Mouse (Mus musculus): ENCODE results near the gene Tsga13. TPM values are rescaled to one million over a fixed set of nuclear protein-coding genes. Genes with fewer than 3 reads are reported as not detected.

Tsga13 gene
- polyA plus RNA-seq, 1 experiment from 2014 or later = 0.23 TPM

DNA sequence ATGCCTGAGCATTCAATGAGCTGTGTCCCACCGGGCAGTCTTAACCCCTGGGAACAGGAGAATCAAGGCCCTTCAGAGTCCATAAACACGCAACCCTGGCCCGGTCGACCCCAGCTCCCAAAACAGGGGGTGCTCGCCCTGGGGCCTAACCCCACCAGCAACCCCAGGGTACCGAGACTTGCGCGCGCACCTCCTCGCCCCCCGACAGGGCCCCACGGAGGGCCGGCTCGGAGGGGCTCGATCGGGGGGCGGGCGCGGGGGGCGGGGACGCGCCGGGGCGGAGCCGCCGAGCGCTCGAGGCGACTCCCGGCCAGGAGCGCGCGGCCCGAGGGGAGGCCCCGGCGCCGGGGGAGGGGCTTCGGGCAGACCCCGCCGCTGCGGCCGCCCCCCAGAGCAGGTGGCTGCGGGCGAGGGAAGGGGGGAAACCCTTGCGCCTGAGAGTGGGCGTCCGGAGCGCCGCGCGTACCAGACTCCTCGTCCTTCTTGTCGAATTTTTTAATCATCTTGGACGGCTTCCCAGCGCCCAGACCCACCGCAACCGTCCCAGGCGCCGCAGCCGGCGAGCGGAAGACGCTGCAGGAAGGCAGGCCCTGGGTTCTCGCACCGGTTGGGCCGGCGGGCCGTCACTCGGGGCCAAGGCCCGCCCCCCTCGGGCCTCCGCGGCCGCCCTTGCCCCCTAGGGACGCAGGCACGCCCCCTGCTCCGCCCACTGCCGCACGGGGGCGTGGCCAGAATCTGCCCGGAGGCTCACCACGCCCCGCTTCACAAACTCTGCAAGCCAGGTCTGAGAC, 19.0 kb downstream of the Tsga13 start, which contains the start of gene Copg2:
Copg2 (minus strand) TSS at position 600 of the 791 bp plus-strand sequence.
- Histone ChIP-seq H3K4me1 (peaks cover 21% of the 10 kb centered on the region), H3K27me3 (ENCODE audit: low read depth, poor library complexity, severe bottlenecking) (no peaks in the 10 kb centered on the region), H3K4me3 (peak within 1 kb of the TSS; percentile 83), H3K9me3 (replicated peaks) (no peaks in the 10 kb centered on the region), H3K36me3 (peaks cover 14% of the 10 kb centered on the region), H3K27ac (replicated peaks) (peak within 1 kb of the TSS; percentile 98)
- under 1% methylated on average over 78 of the region's 83 CpGs for WGBS
- peak; percentile 94 for DNase-seq (ENCODE audit: low spot score)

DNA sequence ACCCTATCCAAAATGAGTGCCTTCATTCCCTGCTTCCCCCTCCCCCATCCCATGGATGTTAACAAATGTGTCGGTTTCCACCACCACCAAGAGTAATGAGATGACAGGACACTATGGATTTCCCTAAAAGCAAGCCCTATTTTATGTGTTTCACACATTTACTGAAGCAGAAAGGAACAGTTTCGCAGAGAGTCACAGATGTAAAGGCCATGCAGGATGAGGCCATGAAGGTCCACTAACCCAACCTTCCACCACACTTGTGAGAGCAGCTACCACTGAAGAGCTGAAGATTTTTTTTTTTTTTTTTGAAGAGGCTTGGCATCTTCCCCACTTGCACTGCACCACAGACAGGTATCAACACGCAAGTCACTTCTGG, 19.6 kb downstream of the Tsga13 start:
- H3K27ac ChIP-seq (replicated peaks) = peak overlapping the region; percentile 98
- H3K27me3 ChIP-seq (ENCODE audit: low read depth, poor library complexity, severe bottlenecking) = no peaks in the 10 kb centered on the region
- H3K9me3 ChIP-seq (replicated peaks) = no peaks in the 10 kb centered on the region
- peak overlapping the region; percentile 83 for H3K4me3 ChIP-seq
- 25% methylated on average over 3 of the region's 3 CpGs for WGBS
- H3K36me3 ChIP-seq = peaks cover 18% of the 10 kb centered on the region
- DNase-seq (ENCODE audit: low spot score) = no peak
- peaks cover 21% of the 10 kb centered on the region for H3K4me1 ChIP-seq

DNA sequence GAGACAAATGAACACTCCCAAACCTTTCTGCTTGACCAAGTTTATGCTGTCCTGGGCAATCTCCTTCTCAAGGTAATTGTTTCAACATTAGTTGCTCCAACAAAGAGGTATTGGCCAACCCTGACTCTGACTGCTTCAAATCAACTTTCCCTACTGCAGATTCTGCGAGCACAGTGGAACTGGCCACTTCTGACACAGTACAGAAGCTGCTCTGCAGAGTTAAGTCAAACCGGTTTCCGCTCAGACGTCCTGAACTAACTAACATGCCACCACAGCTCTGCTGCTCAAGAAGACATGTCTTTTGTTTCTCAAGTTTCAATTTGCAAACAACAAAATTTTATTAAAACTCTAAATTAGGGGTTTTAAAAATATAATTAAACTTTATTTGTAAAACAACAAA, 22.3 kb downstream of the Tsga13 start:
- Histone ChIP-seq H3K36me3 (peaks cover 44% of the 10 kb centered on the region), H3K9me3 (replicated peaks) (no peaks in the 10 kb centered on the region), H3K4me3 (no peak overlapping the region), H3K27ac (replicated peaks) (no peak overlapping the region), H3K4me1 (peaks cover 21% of the 10 kb centered on the region), H3K27me3 (ENCODE audit: low read depth, poor library complexity, severe bottlenecking) (no peaks in the 10 kb centered on the region)
- WGBS = 88% methylated on average over 4 of the region's 4 CpGs
- no peak for DNase-seq (ENCODE audit: low spot score)

DNA sequence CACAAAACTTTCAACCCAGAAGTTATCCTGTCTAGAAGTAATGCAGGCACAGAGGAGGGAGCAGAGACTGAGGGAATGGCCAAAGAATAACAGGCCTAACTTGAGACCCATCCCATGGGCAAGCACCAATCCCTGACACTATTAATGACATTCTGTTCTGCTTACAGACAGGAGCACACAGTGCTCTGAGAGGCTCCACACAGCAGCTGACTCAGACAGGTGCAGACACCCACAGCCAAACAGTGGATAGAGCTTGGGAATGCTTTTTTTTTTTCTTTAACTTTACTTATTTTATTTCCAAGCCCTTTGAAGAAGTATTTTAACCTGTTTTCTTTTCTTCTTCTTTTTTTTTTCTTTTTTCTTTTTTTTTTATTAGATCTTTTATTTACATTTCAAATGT, 23.6 kb downstream of the Tsga13 start:
- no peak for DNase-seq (ENCODE audit: low spot score)
- H3K27ac ChIP-seq (replicated peaks) = no peak overlapping the region
- no peak overlapping the region for H3K4me3 ChIP-seq
- H3K4me1 ChIP-seq = peaks cover 14% of the 10 kb centered on the region
- no peaks in the 10 kb centered on the region for H3K9me3 ChIP-seq (replicated peaks)
- peaks cover 54% of the 10 kb centered on the region for H3K36me3 ChIP-seq
- H3K27me3 ChIP-seq (ENCODE audit: low read depth, poor library complexity, severe bottlenecking) = no peaks in the 10 kb centered on the region

DNA sequence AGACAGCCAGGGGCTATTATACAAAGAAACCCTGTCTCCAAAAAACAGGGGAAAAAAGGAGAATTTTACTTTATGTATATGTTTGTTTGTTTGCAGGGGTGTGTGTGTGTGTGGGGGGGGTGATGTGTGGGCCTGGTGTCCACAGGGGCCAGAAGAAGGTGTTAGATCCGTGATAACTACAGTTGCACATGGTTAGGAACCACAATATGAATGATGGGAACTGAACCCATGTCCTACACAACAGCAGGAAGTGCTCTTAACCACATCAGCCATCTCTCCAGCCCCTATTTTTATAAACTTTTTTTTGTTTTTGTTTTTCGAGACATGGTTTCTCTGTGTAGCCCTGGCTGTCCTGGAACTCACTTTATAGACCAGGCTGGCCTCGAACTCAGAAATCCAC, 30.5 kb downstream of the Tsga13 start:
- H3K27me3 ChIP-seq (ENCODE audit: low read depth, poor library complexity, severe bottlenecking) = no peaks in the 10 kb centered on the region
- H3K27ac ChIP-seq (replicated peaks) = no peak overlapping the region
- H3K36me3 ChIP-seq = peaks cover 84% of the 10 kb centered on the region
- DNase-seq (ENCODE audit: low spot score) = no peak
- no peaks in the 10 kb centered on the region for H3K9me3 ChIP-seq (replicated peaks)
- H3K4me1 ChIP-seq = no peaks in the 10 kb centered on the region
- H3K4me3 ChIP-seq = no peak overlapping the region
- WGBS = 87% methylated on average over 3 of the region's 3 CpGs

DNA sequence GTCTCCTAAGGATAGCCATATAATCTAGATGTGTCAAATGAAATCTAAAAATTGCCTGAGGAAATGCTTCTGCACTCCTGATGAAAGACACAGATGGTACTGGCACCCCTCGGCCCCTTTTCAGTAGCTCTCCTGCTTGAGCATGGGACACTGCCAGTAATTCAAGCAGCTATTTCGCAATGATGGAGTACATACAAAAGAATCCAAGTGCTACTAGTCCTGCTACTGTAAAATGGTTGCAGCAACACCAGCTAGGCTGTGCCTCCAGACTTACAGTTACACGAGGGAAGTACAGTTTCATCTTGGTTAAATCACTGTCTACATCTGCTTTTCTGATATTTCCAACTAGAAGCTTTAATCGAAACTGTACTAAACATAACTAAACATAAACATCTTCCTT, 31.9 kb downstream of the Tsga13 start:
- Histone ChIP-seq H3K36me3 (peaks cover 84% of the 10 kb centered on the region), H3K9me3 (replicated peaks) (no peaks in the 10 kb centered on the region), H3K27me3 (ENCODE audit: low read depth, poor library complexity, severe bottlenecking) (no peaks in the 10 kb centered on the region), H3K4me3 (no peak overlapping the region), H3K27ac (replicated peaks) (no peak overlapping the region), H3K4me1 (no peaks in the 10 kb centered on the region)
- no peak for DNase-seq (ENCODE audit: low spot score)
- 89% methylated on average over 4 of the region's 4 CpGs for WGBS

DNA sequence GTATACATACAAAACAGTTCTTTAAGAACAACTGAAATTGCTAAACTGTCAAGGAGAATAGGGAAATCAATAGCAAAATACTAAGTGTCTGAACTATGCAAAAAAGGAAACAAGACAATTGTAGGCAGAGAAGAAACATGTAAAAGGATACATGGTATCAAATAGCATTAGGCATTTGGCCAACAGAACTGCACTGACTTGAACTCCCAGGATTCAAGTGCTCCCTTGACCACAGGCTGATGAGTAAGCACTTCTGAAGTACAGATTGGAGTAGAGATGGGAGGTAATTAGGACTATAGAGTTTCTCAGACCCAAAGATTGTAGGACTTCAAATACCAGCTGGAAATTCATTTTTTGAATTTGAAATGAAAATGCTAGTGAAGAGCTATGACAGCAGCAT, 38.7 kb downstream of the Tsga13 start:
- peaks cover 67% of the 10 kb centered on the region for H3K36me3 ChIP-seq
- no peak for DNase-seq (ENCODE audit: low spot score)
- H3K27ac ChIP-seq (replicated peaks) = no peak overlapping the region
- H3K9me3 ChIP-seq (replicated peaks) = peaks cover 7% of the 10 kb centered on the region; the same call in 1 of the 2 replicates
- no peak overlapping the region for H3K4me3 ChIP-seq
- peaks cover 37% of the 10 kb centered on the region for H3K27me3 ChIP-seq (ENCODE audit: low read depth, poor library complexity, severe bottlenecking)
- peaks cover 13% of the 10 kb centered on the region for H3K4me1 ChIP-seq

DNA sequence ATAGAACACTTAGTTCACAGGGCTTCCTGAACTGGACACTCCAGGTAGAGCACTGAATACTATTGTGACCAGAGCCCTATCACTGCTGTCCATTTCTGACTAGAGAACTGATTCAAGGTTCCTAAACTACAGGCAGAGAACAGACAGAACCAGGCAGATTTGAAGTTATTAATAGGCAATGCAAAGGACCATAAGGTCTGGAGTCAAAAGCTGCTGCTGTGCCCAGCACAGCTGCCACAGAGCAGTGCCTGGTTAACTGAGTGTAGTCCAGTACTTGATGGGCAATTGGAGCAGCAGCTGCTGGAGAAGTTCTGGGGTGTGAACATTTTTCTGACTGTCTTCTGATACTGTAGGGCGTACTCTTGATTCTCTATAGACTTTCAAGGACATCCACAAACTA, 48.9 kb downstream of the Tsga13 start:
- no peaks in the 10 kb centered on the region for H3K9me3 ChIP-seq (replicated peaks)
- WGBS = 96% methylated on average over 1 of the region's 1 CpGs
- H3K27ac ChIP-seq (replicated peaks) = no peak overlapping the region
- no peak for DNase-seq (ENCODE audit: low spot score)
- 0 out of 2 replicates have a peak, but pooled peaks cover 10% of the 10 kb centered on the region for H3K36me3 ChIP-seq
- no peaks in the 10 kb centered on the region for H3K4me1 ChIP-seq
- H3K27me3 ChIP-seq (ENCODE audit: low read depth, poor library complexity, severe bottlenecking) = no peaks in the 10 kb centered on the region
- no peak overlapping the region for H3K4me3 ChIP-seq

DNA sequence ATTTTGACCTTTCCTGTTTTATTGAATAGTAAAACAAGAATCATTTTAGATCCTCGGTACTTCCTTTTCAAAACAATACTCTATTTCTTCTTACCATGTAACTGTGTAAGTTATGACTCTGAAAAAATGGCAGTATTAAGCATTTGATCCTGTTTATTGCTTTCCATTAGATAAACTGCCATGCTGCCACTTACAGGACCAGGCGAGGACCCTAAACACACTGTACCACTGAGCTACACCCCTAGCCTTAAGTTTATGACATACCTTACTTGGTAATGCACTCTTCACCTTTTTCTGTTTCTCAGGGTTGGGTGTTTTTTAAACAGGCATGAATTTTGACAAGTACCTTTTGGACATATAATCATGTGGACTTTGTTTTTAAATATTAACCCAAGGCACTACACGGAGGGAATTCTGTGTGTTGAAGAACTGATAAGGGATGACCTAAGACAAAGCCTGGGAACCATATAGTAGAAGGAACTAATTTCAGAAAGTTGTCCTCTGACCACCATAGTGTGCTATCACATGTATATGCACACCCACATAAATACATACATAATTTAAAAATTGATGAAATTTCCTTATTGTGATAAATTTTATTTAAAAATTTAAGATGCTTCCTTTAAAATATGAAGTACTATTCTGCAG, 50.2 kb downstream of the Tsga13 start:
- WGBS = 95% methylated on average over 3 of the region's 3 CpGs
- Histone ChIP-seq H3K27me3 (ENCODE audit: low read depth, poor library complexity, severe bottlenecking) (no peaks in the 10 kb centered on the region), H3K36me3 (peaks cover 14% of the 10 kb centered on the region), H3K4me3 (no peak overlapping the region), H3K9me3 (replicated peaks) (no peaks in the 10 kb centered on the region), H3K4me1 (no peaks in the 10 kb centered on the region), H3K27ac (replicated peaks) (no peak overlapping the region)
- DNase-seq (ENCODE audit: low spot score) = no peak

DNA sequence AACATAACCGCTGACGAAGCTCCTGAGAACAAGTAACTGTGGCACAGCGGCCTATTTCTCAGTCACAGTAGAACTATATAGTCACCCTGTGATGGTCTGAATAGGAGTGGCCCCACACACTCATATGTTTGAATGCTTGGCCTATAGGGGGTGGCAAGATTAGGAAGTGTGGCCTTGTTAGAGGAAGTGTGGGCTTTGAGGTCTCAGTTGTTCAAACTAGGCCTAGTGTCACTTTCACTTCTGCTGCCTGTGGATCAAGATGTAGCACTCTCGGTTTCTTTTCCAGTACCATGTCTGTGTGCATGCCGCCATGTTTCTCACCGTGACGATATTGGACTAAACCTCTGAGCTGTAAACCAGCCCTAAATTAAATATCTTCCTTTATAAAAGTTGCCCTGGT, 59.4 kb downstream of the Tsga13 start:
- 98% methylated on average over 7 of the region's 7 CpGs for WGBS
- no peaks in the 10 kb centered on the region for H3K27me3 ChIP-seq (ENCODE audit: low read depth, poor library complexity, severe bottlenecking)
- no peak overlapping the region for H3K4me3 ChIP-seq
- no peak overlapping the region for H3K27ac ChIP-seq (replicated peaks)
- H3K36me3 ChIP-seq = peaks cover 78% of the 10 kb centered on the region
- H3K9me3 ChIP-seq (replicated peaks) = no peaks in the 10 kb centered on the region
- H3K4me1 ChIP-seq = no peaks in the 10 kb centered on the region
- no peak for DNase-seq (ENCODE audit: low spot score)

DNA sequence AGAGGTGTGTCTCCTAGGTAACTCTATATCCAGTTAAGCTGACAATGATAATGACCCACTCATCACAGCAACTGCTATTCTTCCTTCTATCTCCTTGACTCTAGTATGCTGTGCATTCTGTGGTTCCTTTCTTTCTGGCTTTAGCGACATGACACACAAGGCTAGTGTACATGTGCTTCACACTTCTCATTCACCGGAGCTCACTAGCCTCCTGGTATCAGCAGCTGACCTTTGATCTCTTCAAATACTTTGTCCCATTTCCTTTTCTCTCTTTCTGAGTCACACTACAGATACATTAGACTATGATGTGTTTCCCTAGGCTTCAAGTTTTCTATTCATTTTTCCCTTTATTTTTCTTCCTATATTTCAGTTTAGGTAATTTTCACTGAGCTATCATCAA, 60.2 kb downstream of the Tsga13 start:
- no peak overlapping the region for H3K4me3 ChIP-seq
- H3K4me1 ChIP-seq = no peaks in the 10 kb centered on the region
- H3K27ac ChIP-seq (replicated peaks) = no peak overlapping the region
- H3K9me3 ChIP-seq (replicated peaks) = no peaks in the 10 kb centered on the region
- H3K36me3 ChIP-seq = peaks cover 71% of the 10 kb centered on the region
- no peak for DNase-seq (ENCODE audit: low spot score)
- 94% methylated on average over 2 of the region's 2 CpGs for WGBS
- no peaks in the 10 kb centered on the region for H3K27me3 ChIP-seq (ENCODE audit: low read depth, poor library complexity, severe bottlenecking)

DNA sequence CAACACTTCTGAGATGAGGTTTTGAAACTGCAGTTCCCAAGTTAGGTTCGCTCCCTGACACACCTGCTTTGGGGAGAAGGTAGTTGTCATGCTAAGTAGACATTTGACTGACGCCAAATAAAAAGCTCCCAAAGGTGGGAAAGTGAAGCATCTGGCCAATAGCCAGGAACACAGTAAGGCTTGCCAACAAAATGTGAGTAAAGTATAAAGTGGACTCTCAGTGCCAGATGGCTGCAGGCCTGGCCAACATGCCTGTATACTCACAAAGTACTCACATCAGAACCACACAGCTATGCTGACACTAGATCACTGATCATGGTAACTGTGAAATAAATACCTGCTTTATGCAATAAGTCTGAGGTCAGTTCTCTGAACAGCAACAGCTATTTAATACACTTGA, 65.6 kb downstream of the Tsga13 start:
- 84% methylated on average over 2 of the region's 2 CpGs for WGBS
- Histone ChIP-seq H3K4me1 (no peaks in the 10 kb centered on the region), H3K4me3 (no peak overlapping the region), H3K27ac (replicated peaks) (no peak overlapping the region), H3K27me3 (ENCODE audit: low read depth, poor library complexity, severe bottlenecking) (no peaks in the 10 kb centered on the region), H3K9me3 (replicated peaks) (no peaks in the 10 kb centered on the region; the same call in 1 of the 2 replicates), H3K36me3 (peaks cover 56% of the 10 kb centered on the region)
- no peak for DNase-seq (ENCODE audit: low spot score)
